Mouse (Mus musculus): Measurements from ENCODE around the gene Csf1. TPM values are rescaled to one million over a fixed set of nuclear protein-coding genes. Genes with fewer than 3 reads are reported as not detected.
A peak's percentile ranks its signal among the peaks of the same experiment; 100 is the strongest.

The Csf1 gene
- polyA plus RNA-seq, 1 experiment from 2014 or later = 14.7 TPM

DNA sequence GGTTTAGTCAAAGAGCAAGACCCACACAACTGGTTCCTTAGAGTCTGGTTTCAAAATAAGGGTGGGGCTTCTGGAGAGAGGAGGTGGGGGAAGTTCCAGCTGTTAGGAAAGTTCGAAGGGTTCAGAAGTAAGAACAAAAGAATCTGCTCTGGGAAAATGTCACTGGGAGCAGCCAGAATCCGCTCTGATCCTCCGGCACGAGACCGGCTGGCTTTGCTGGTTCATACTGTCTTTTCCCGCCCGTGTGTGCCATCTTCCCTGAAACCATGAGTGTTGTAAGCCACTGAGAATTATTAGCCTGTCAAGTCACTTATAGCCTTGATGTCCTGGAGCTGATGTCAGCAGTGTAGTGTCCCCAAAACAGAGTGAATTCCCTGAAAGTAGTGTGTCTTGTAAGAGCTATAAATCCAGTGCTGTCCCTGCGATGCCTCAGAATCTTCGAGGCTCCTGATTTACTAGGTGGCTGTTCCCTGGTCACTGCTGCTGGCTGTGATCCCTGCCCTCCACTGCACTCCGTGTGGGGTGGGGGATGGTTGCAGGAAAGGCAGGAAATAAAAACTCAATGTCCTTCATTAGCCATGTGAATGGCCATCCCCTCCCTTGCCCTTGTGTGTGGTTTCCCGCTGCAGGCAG, 26.8 kb upstream of the Csf1 start:
- Histone ChIP-seq H3K4me3 (ENCODE audit: low read depth, low read length) (no peak overlapping the region), H3K9ac (ENCODE audit: low read length) (no peak overlapping the region), H3K27me3 (ENCODE audit: control insufficient read depth, insufficient read depth, low read length) (no peaks in the 10 kb centered on the region), H3K4me2 (replicated peaks; ENCODE audit: low read depth) (no peak overlapping the region), H3K36me3 (ENCODE audit: control insufficient read depth, insufficient read depth, low read length) (no peaks in the 10 kb centered on the region), H3K27ac (replicated peaks) (0 out of 2 replicates have a peak overlapping the region, but pooled peaks have one; percentile 18), H3K4me1 (replicated peaks; ENCODE audit: control insufficient read depth, insufficient read depth) (no peaks in the 10 kb centered on the region; the same call in none of the 2 replicates), H3K9me3 (ENCODE audit: control insufficient read depth, low read length) (no peaks in the 10 kb centered on the region)
- ATAC-seq (ENCODE audit: low FRiP score, low TSS enrichment) = no peak
- no peak for TF ChIP-seq CTCF (IDR thresholded peaks at IDR 0.05; ENCODE audit: low read depth)
- TF ChIP-seq EP300 (optimal IDR thresholded peaks at IDR 0.05) = no peak
- WGBS = 37% methylated on average over 11 of the region's 11 CpGs
- no peak for DNase-seq (ENCODE audit: low spot score)

DNA sequence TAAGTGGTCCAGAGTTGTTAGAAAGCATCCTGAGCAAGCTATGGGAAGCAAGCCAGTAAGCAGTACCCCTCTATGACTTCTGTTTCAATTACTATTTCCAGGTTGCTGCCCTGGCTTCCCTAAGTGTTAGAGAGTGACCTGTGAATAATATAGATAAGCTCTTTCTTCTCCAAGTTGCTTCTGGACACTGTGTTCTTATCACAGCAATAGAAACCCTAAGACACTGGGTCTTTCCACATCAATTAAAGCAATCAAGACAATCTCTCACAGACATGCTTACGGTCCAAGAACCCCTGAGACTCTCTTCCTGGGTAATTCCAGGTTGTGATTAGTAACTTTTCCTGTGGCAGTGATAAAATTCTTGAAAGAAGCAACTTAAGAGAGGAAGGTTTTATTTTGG, 26.1 kb upstream of the Csf1 start:
- Histone ChIP-seq H3K27me3 (ENCODE audit: control insufficient read depth, insufficient read depth, low read length) (no peaks in the 10 kb centered on the region), H3K36me3 (ENCODE audit: control insufficient read depth, insufficient read depth, low read length) (no peaks in the 10 kb centered on the region), H3K9ac (ENCODE audit: low read length) (no peak overlapping the region), H3K4me3 (ENCODE audit: low read depth, low read length) (no peak overlapping the region), H3K9me3 (ENCODE audit: control insufficient read depth, low read length) (no peaks in the 10 kb centered on the region), H3K4me2 (replicated peaks; ENCODE audit: low read depth) (no peak overlapping the region), H3K4me1 (replicated peaks; ENCODE audit: control insufficient read depth, insufficient read depth) (no peaks in the 10 kb centered on the region; the same call in none of the 2 replicates), H3K27ac (replicated peaks) (no peak overlapping the region)
- DNase-seq (ENCODE audit: low spot score) = no peak
- ATAC-seq (ENCODE audit: low FRiP score, low TSS enrichment) = no peak
- WGBS = 93% methylated on average over 1 of the region's 1 CpGs
- TF ChIP-seq EP300 (optimal IDR thresholded peaks at IDR 0.05) (no peak), CTCF (IDR thresholded peaks at IDR 0.05; ENCODE audit: low read depth) (no peak)

DNA sequence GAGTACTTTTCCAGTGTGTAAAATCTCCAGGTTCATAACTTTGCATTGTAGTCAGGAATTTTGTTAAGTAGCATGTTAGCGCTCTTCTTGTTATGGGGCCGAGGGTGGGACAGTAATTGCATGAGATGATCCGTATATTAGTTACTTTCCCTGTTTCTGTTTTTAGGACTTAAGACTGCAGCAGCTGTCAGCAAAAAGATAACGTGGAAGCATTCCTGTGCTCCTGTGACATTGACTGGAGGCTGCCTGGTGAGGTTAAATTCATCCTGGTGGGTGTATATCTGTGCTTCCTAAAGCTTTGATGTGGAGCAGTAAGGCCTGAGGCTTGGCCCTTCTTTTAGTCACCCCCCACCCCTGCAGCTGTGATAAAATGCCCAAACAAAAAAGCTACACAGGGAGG, 25.3 kb upstream of the Csf1 start:
- Histone ChIP-seq H3K36me3 (ENCODE audit: control insufficient read depth, insufficient read depth, low read length) (no peaks in the 10 kb centered on the region), H3K4me2 (replicated peaks; ENCODE audit: low read depth) (no peak overlapping the region), H3K9ac (ENCODE audit: low read length) (no peak overlapping the region), H3K27ac (replicated peaks) (no peak overlapping the region), H3K9me3 (ENCODE audit: control insufficient read depth, low read length) (no peaks in the 10 kb centered on the region), H3K4me1 (replicated peaks; ENCODE audit: control insufficient read depth, insufficient read depth) (no peaks in the 10 kb centered on the region; the same call in none of the 2 replicates), H3K27me3 (ENCODE audit: control insufficient read depth, insufficient read depth, low read length) (no peaks in the 10 kb centered on the region), H3K4me3 (ENCODE audit: low read depth, low read length) (no peak overlapping the region)
- 72% methylated on average over 4 of the region's 4 CpGs for WGBS
- no peak for ATAC-seq (ENCODE audit: low FRiP score, low TSS enrichment)
- no peak for DNase-seq (ENCODE audit: low spot score)
- TF ChIP-seq EP300 (optimal IDR thresholded peaks at IDR 0.05) = no peak
- no peak for TF ChIP-seq CTCF (IDR thresholded peaks at IDR 0.05; ENCODE audit: low read depth)

DNA sequence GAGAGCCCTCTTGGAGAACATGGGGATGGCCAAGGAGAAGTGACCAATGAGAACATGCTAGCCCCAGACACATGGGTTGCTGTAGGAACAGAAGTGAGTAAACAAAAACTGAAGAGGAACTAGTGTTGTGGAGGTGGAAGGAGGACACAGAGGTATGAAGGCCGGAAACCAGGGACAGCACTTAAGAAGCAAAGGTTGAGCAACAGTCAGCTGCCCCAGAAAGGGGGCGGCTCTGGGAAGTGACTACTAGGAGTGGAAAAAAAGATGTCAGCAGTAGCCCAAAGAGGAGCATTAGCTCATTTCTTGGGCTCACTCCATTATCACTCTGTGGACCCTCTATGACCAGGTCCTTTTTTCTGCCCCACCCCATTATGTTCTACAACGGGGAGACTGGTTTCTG, 23.0 kb upstream of the Csf1 start:
- DNase-seq (ENCODE audit: low spot score) = no peak
- no peak for TF ChIP-seq CTCF (IDR thresholded peaks at IDR 0.05; ENCODE audit: low read depth)
- no peak for TF ChIP-seq EP300 (optimal IDR thresholded peaks at IDR 0.05)
- H3K27ac ChIP-seq (replicated peaks) = no peak overlapping the region
- H3K36me3 ChIP-seq (ENCODE audit: control insufficient read depth, insufficient read depth, low read length) = no peaks in the 10 kb centered on the region
- 84% methylated on average over 3 of the region's 3 CpGs for WGBS
- no peaks in the 10 kb centered on the region for H3K9me3 ChIP-seq (ENCODE audit: control insufficient read depth, low read length)
- ATAC-seq (ENCODE audit: low FRiP score, low TSS enrichment) = no peak
- H3K4me1 ChIP-seq (replicated peaks; ENCODE audit: control insufficient read depth, insufficient read depth) = no peaks in the 10 kb centered on the region; the same call in 1 of the 2 replicates
- no peak overlapping the region for H3K4me3 ChIP-seq (ENCODE audit: low read depth, low read length)
- H3K9ac ChIP-seq (ENCODE audit: low read length) = no peak overlapping the region
- no peak overlapping the region for H3K4me2 ChIP-seq (replicated peaks; ENCODE audit: low read depth)
- no peaks in the 10 kb centered on the region for H3K27me3 ChIP-seq (ENCODE audit: control insufficient read depth, insufficient read depth, low read length)

DNA sequence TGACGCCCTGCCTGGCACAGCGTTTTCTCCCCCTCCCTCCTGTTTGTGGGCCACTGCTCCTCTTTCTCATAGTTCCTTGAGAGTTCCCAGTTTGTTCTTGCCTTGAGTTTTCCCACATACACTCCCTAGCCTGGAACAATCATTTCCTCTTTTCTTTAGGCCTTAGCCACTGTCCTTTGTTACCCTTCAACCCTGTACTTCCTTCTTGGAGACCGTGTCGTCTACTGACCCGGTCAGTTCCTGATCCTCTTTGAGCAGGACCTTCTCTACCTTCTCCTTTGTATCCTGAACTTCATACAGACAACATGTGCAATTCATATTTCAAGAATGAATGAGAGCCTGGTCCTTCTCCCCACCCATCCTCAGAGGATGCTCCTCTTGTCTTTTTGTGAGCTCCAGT, 21.0 kb upstream of the Csf1 start:
- no peak for TF ChIP-seq EP300 (optimal IDR thresholded peaks at IDR 0.05)
- no peak for TF ChIP-seq CTCF (IDR thresholded peaks at IDR 0.05; ENCODE audit: low read depth)
- Histone ChIP-seq H3K9me3 (ENCODE audit: control insufficient read depth, low read length) (no peaks in the 10 kb centered on the region), H3K4me2 (replicated peaks; ENCODE audit: low read depth) (no peak overlapping the region), H3K4me3 (ENCODE audit: low read depth, low read length) (no peak overlapping the region), H3K9ac (ENCODE audit: low read length) (no peak overlapping the region), H3K27me3 (ENCODE audit: control insufficient read depth, insufficient read depth, low read length) (no peaks in the 10 kb centered on the region), H3K27ac (replicated peaks) (no peak overlapping the region), H3K4me1 (replicated peaks; ENCODE audit: control insufficient read depth, insufficient read depth) (no peaks in the 10 kb centered on the region), H3K36me3 (ENCODE audit: control insufficient read depth, insufficient read depth, low read length) (no peaks in the 10 kb centered on the region)
- ATAC-seq (ENCODE audit: low FRiP score, low TSS enrichment) (no peak), DNase-seq (ENCODE audit: low spot score) (no peak)
- 77% methylated on average over 5 of the region's 5 CpGs for WGBS

DNA sequence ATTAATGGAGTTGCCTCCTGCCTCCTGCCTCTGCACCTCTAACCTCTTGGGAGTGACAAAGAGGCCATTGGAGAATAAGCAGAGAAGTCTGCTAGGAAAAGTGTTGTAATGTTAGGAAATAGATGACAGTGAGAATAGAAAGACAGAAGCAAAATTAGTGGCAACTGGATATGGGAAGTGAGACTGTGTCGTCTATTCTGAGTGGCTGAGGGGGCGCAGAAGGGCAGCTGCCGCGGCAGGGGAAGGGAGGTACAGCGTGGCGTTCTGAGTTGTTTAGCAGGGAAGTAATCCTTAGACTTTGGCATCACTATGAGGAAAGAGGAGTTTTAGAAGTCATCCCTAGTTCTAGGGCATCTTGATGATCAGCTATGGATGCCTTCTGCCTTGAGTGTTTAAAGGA, 17.7 kb upstream of the Csf1 start:
- Histone ChIP-seq H3K9ac (ENCODE audit: low read length) (no peak overlapping the region), H3K4me3 (ENCODE audit: low read depth, low read length) (no peak overlapping the region), H3K36me3 (ENCODE audit: control insufficient read depth, insufficient read depth, low read length) (no peaks in the 10 kb centered on the region), H3K27me3 (ENCODE audit: control insufficient read depth, insufficient read depth, low read length) (no peaks in the 10 kb centered on the region), H3K27ac (replicated peaks) (no peak overlapping the region), H3K4me2 (replicated peaks; ENCODE audit: low read depth) (no peak overlapping the region), H3K4me1 (replicated peaks; ENCODE audit: control insufficient read depth, insufficient read depth) (no peaks in the 10 kb centered on the region), H3K9me3 (ENCODE audit: control insufficient read depth, low read length) (no peaks in the 10 kb centered on the region)
- WGBS = 62% methylated on average over 6 of the region's 6 CpGs
- TF ChIP-seq EP300 (optimal IDR thresholded peaks at IDR 0.05) = no peak
- no peak for TF ChIP-seq CTCF (IDR thresholded peaks at IDR 0.05; ENCODE audit: low read depth)
- DNase-seq (ENCODE audit: low spot score) (no peak), ATAC-seq (ENCODE audit: low FRiP score, low TSS enrichment) (no peak)
